Mouse (Mus musculus) intestine, postnatal 0 days (tissue): ENCODE measurements around the gene Traf3ip1. TPM values are rescaled to one million over a fixed set of nuclear protein-coding genes. Genes with fewer than 3 reads are reported as not detected.

Experiments
- ATAC-seq: fragments of 200-750 bp; cut with Nextera tagmentation; 2 replicates; pipeline ENCODE4 v1.8.0; 2017; ENCODE audit warnings: mild to moderate bottlenecking, moderate TSS enrichment, moderate library complexity
- H3K27ac ChIP-seq: fragments of 300-500 bp; sonication (generic); 2 replicates; pipeline ENCODE4 v1.5.1; 2014; ENCODE audit warnings: mild to moderate bottlenecking, low read depth, low read length, moderate library complexity
- H3K27me3 ChIP-seq: fragments of 300-500 bp; sonication (generic); replicated peaks from 2 replicates; pipeline ENCODE4 v1.6.1; 2014; ENCODE audit warnings: low read length, mixed read lengths; ENCODE audit not compliant: control insufficient read depth, insufficient read depth
- H3K36me3 ChIP-seq: fragments of 300-500 bp; sonication (generic); 2 replicates; pipeline ENCODE4 v1.6.1; 2014; ENCODE audit warnings: mild to moderate bottlenecking, moderate library complexity; ENCODE audit not compliant: control insufficient read depth, insufficient read depth
- H3K4me1 ChIP-seq: fragments of 300-500 bp; sonication (generic); replicated peaks from 2 replicates; pipeline ENCODE4 v1.6.1; 2014; ENCODE audit warnings: antibody characterized with exemption, low read length, mixed read lengths; ENCODE audit not compliant: control insufficient read depth, insufficient read depth
- H3K4me2 ChIP-seq: fragments of 300-500 bp; sonication (generic); replicated peaks from 2 replicates; pipeline ENCODE4 v1.6.1; 2014; ENCODE audit warnings: low read depth, mild to moderate bottlenecking, moderate library complexity
- H3K4me3 ChIP-seq: fragments of 300-500 bp; sonication (generic); 2 replicates; pipeline ENCODE4 v1.5.1; 2014; ENCODE audit warnings: low read depth, low read length
- H3K9ac ChIP-seq: fragments of 300-500 bp; sonication (generic); 2 replicates; pipeline ENCODE4 v1.6.1; 2014; ENCODE audit warnings: mild to moderate bottlenecking, low read depth, low read length
- H3K9me3 ChIP-seq: fragments of 300-500 bp; sonication (generic); 2 replicates; pipeline ENCODE4 v1.6.1; 2016; ENCODE audit warnings: mixed run types; ENCODE audit not compliant: control insufficient read depth
- CTCF ChIP-seq: sonication (generic); IDR thresholded peaks from 2 replicates; pipeline ENCODE4 v1.5.1; 2016; ENCODE audit warnings: low read depth, mild to moderate bottlenecking, control low read depth, antibody characterized with exemption, moderate library complexity
- WGBS: fragments of 180-500 bp; shearing (Covaris S2); extraction: QIAGEN DNeasy Blood & Tissue Kit; methylation state at CpG from one replicate; pipeline ENCODE4 v1.1.7; 2014; 5-methylcytosine and 5-hydroxymethylcytosine counted together
- polyA plus RNA-seq: library from polyadenylated mRNA; unstranded; fragments of >200 nt; fragmentation: Nextera tagmentation; extraction: Ambion mirVana; gene quantifications from 2 replicates; pipeline ENCODE4 v1.2.1, GENCODE M21; 2015

The Traf3ip1 gene
- polyA plus RNA-seq, 1 experiment from 2014 or later, result 3.7 TPM

- 29% methylated on average over 1 of the region's 1 CpGs for WGBS
- no peaks in the 10 kb centered on the region for H3K9me3 ChIP-seq
- no peaks in the 10 kb centered on the region for H3K4me1 ChIP-seq
- no peak for TF ChIP-seq CTCF
- no peak overlapping the region for H3K4me2 ChIP-seq
- no peak overlapping the region for H3K4me3 ChIP-seq
- no peak overlapping the region for H3K9ac ChIP-seq
- H3K27me3 ChIP-seq, result no peaks in the 10 kb centered on the region
- no peaks in the 10 kb centered on the region for H3K36me3 ChIP-seq
- ATAC-seq, result no peak
- no peak overlapping the region for H3K27ac ChIP-seq
These were observed 4.1 kb upstream of the Traf3ip1 start for GRCm38 (mm10) chr1:91490322-91490721.

GRCm38 (mm10) chr1:91492740-91493139 lies 1.7 kb upstream of the Traf3ip1 start:
- TF ChIP-seq CTCF, result no peak
- Histone ChIP-seq H3K9me3 (no peaks in the 10 kb centered on the region), H3K27ac (no peak overlapping the region), H3K4me2 (no peak overlapping the region), H3K4me1 (no peaks in the 10 kb centered on the region), H3K9ac (no peak overlapping the region), H3K4me3 (no peak overlapping the region), H3K27me3 (no peaks in the 10 kb centered on the region), H3K36me3 (no peaks in the 10 kb centered on the region)
- ATAC-seq, result no peak
- WGBS, result 68% methylated on average over 2 of the region's 2 CpGs

GRCm38 (mm10) chr1:91493938-91494337 lies 509 bp upstream of the Traf3ip1 start:
- ATAC-seq, result peak; percentile 9; the same call in 1 of the 2 replicates
- Histone ChIP-seq H3K4me2 (peak overlapping the region; percentile 81), H3K27me3 (no peaks in the 10 kb centered on the region), H3K4me1 (no peaks in the 10 kb centered on the region), H3K36me3 (no peaks in the 10 kb centered on the region), H3K4me3 (peak overlapping the region; percentile 73), H3K27ac (no peak overlapping the region), H3K9me3 (no peaks in the 10 kb centered on the region), H3K9ac (no peak overlapping the region)
- 39% methylated on average over 3 of the region's 3 CpGs for WGBS
- no peak for TF ChIP-seq CTCF

- H3K4me3 ChIP-seq, result peak overlapping the region; percentile 73
- no peaks in the 10 kb centered on the region for H3K4me1 ChIP-seq
- H3K27me3 ChIP-seq, result no peaks in the 10 kb centered on the region
- H3K36me3 ChIP-seq, result 0 out of 2 replicates have a peak, but pooled peaks cover 9% of the 10 kb centered on the region
- TF ChIP-seq CTCF, result no peak
- peak overlapping the region; percentile 81 for H3K4me2 ChIP-seq
- 39% methylated on average over 5 of the region's 5 CpGs for WGBS
- ATAC-seq, result no peak; the same call in 1 of the 2 replicates
- H3K9ac ChIP-seq, result peak overlapping the region; percentile 52
- no peak overlapping the region for H3K27ac ChIP-seq
- no peaks in the 10 kb centered on the region for H3K9me3 ChIP-seq
These were observed 874 bp downstream of the Traf3ip1 start for GRCm38 (mm10) chr1:91495321-91495720.

GRCm38 (mm10) chr1:91498579-91498978 lies 4.1 kb downstream of the Traf3ip1 start:
- no peak overlapping the region for H3K27ac ChIP-seq
- H3K4me3 ChIP-seq, result no peak overlapping the region
- no peaks in the 10 kb centered on the region for H3K27me3 ChIP-seq
- no peak overlapping the region for H3K4me2 ChIP-seq
- no peak for ATAC-seq
- no peaks in the 10 kb centered on the region for H3K9me3 ChIP-seq
- 95% methylated on average over 6 of the region's 6 CpGs for WGBS
- peaks cover 28% of the 10 kb centered on the region for H3K36me3 ChIP-seq
- H3K4me1 ChIP-seq, result no peaks in the 10 kb centered on the region
- no peak overlapping the region for H3K9ac ChIP-seq
- no peak for TF ChIP-seq CTCF

- WGBS, result 36% methylated on average over 3 of the region's 3 CpGs
- H3K27ac ChIP-seq, result no peak overlapping the region
- peak; percentile 84 for ATAC-seq
These were observed 10.2 kb downstream of the Traf3ip1 start for GRCm38 (mm10) chr1:91504615-91505014.

GRCm38 (mm10) chr1:91514916-91515315 lies 20.5 kb downstream of the Traf3ip1 start:
- Histone ChIP-seq H3K4me1 (no peaks in the 10 kb centered on the region), H3K27me3 (no peaks in the 10 kb centered on the region), H3K9me3 (no peaks in the 10 kb centered on the region), H3K36me3 (peaks cover 12% of the 10 kb centered on the region; the same call in 1 of the 2 replicates), H3K27ac (no peak overlapping the region), H3K4me2 (no peak overlapping the region), H3K4me3 (no peak overlapping the region), H3K9ac (no peak overlapping the region)
- TF ChIP-seq CTCF, result peak; percentile 23; the same call in 1 of the 2 replicates
- 83% methylated on average over 11 of the region's 11 CpGs for WGBS
- no peak for ATAC-seq

More at GRCm38 (mm10) chr1:91504615-91505014, 10.2 kb downstream of the Traf3ip1 start:
- H3K4me3 ChIP-seq, result no peak overlapping the region
- H3K36me3 ChIP-seq, result peaks cover 39% of the 10 kb centered on the region
- no peaks in the 10 kb centered on the region for H3K27me3 ChIP-seq
- H3K9ac ChIP-seq, result no peak overlapping the region
- TF ChIP-seq CTCF, result no peak
- no peak overlapping the region for H3K4me2 ChIP-seq
- no peaks in the 10 kb centered on the region for H3K9me3 ChIP-seq
- H3K4me1 ChIP-seq, result no peaks in the 10 kb centered on the region
